Mouse (Mus musculus): ENCODE data around the gene Ntrk3. TPM values are rescaled to one million over a fixed set of nuclear protein-coding genes. Genes with fewer than 3 reads are reported as not detected.

Ntrk3 gene
- polyA plus RNA-seq, 1 experiment from 2014 or later, result 21.1 TPM

DNA sequence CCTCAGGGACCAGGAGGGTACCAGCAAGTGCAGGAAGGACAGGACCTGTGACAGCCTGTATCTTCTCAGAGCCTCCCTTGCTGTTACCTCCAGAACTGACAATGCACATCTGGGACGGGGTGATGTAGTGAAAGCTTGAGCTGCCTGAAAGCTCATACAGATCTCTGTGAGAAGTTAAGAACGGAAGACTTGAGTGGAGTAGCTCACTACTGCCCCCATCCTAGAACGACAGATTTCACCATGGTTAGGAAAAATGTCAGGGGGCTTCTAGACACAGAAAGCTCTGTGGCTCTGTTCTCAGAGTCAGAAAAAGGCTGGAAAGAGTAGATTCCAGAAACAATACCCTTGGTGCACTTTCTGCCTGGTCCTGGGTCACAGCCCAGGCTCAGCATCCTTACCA lies 153.3 kb downstream of the Ntrk3 start:
- no peaks in the 10 kb centered on the region for H3K36me3 ChIP-seq
- no peak for ATAC-seq (ENCODE audit: low FRiP score)
- H3K9me3 ChIP-seq, result no peaks in the 10 kb centered on the region
- H3K4me1 ChIP-seq (replicated peaks), result peaks cover 16% of the 10 kb centered on the region
- H3K27me3 ChIP-seq, result peaks cover 51% of the 10 kb centered on the region
- H3K27ac ChIP-seq, result no peak overlapping the region
- no peak overlapping the region for H3K9ac ChIP-seq
- no peak overlapping the region for H3K4me3 ChIP-seq
- 10% methylated on average over 3 of the region's 3 CpGs for WGBS
- H3K4me2 ChIP-seq, result no peak overlapping the region

DNA sequence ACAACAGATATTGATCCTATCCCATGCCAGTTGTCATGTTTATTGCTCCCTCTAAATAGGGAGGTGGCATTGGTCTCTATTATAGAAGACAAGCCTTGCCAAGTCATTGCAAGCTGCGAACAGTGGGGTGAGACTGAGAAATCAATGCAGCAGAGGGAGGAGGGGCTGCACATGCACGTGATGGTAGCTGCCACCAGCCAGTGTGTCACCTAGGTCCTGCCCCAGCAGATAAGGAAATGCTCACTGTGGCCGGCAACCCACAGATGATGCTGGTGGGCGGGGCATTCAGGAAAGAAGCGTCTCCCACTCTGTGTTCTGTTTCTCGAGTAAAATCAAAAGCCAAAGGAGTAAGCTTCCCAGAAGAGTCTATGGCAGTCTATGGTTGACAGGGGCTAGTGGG lies 154.1 kb downstream of the Ntrk3 start:
- no peak overlapping the region for H3K9ac ChIP-seq
- H3K4me1 ChIP-seq (replicated peaks), result peaks cover 24% of the 10 kb centered on the region
- H3K4me3 ChIP-seq, result no peak overlapping the region
- H3K4me2 ChIP-seq, result no peak overlapping the region
- no peak for ATAC-seq (ENCODE audit: low FRiP score)
- H3K27me3 ChIP-seq, result peaks cover 49% of the 10 kb centered on the region
- no peak overlapping the region for H3K27ac ChIP-seq
- no peaks in the 10 kb centered on the region for H3K9me3 ChIP-seq
- no peaks in the 10 kb centered on the region for H3K36me3 ChIP-seq
- WGBS, result 52% methylated on average over 6 of the region's 6 CpGs

DNA sequence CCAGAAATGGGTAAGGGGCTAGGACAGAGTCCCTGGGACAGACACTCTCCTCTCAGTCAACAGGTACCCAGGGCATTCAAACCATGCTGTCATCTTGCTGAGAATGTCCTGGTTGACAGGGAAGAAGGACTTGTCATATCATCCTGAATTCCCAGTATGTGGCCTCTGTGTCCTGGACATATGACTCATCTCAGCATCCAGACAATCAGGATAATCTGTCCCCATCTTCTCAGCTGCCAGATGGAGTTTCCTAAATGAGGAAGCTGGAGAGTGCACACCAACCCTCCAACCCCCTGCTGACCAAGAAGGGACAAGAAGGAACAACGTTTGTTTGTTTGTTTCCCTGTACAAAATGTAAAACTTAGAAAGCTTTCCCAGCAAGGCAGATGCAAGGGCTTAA lies 156.5 kb downstream of the Ntrk3 start:
- Histone ChIP-seq H3K9ac (no peak overlapping the region), H3K27me3 (peaks cover 43% of the 10 kb centered on the region)
- 55% methylated on average over 1 of the region's 1 CpGs for WGBS

DNA sequence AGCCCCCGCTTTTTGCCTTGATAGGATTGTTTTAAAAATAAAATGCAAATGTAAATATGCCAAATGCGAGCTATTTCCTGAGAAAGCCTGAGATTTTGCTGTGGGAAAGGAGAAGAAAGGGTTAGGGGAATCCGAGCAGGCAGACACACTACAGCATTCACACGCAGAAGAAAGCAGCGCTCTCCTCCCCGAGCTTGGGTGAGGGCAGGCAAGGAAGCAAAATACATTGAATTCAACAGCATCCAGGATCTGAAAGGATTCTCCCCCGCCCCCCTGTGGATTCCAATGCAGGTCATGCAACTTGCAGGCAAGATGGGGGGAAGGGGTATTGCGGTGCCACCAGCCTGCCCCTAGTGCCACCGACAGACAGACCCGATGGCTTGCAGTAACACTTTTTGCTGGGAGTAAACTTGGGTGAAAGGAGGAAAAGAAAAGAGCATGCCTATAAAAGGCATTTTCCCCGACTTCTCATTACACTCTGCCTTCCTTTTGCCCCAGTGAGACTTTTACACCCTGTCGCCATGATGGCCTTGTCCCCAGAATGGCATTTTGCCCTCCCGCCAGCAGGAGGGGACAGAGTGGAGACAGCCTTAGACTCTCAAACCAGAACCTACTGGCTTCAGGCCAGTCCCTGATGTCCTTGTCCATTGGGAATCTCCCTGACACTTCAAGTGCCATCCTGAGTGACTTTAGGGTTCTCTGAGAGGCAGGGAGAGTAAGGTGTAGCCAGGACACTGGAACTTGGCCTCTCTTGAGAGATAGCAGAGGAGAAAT lies 158.2 kb downstream of the Ntrk3 start:
- Histone ChIP-seq H3K27ac (peak overlapping the region; percentile 95), H3K36me3 (no peaks in the 10 kb centered on the region), H3K9me3 (no peaks in the 10 kb centered on the region), H3K4me2 (peak overlapping the region; percentile 70), H3K4me3 (peak overlapping the region; percentile 76), H3K27me3 (peaks cover 40% of the 10 kb centered on the region), H3K9ac (peak overlapping the region; percentile 81), H3K4me1 (replicated peaks) (peaks cover 43% of the 10 kb centered on the region)
- WGBS, result 2% methylated on average over 13 of the region's 13 CpGs
- no peak for ATAC-seq (ENCODE audit: low FRiP score)

More for the DNA sequence above, 156.5 kb downstream of the Ntrk3 start:
- no peaks in the 10 kb centered on the region for H3K36me3 ChIP-seq
- no peak overlapping the region for H3K4me3 ChIP-seq
- peaks cover 32% of the 10 kb centered on the region for H3K4me1 ChIP-seq (replicated peaks)
- no peak overlapping the region for H3K4me2 ChIP-seq
- ATAC-seq (ENCODE audit: low FRiP score), result no peak
- H3K9me3 ChIP-seq, result no peaks in the 10 kb centered on the region
- no peak overlapping the region for H3K27ac ChIP-seq

DNA sequence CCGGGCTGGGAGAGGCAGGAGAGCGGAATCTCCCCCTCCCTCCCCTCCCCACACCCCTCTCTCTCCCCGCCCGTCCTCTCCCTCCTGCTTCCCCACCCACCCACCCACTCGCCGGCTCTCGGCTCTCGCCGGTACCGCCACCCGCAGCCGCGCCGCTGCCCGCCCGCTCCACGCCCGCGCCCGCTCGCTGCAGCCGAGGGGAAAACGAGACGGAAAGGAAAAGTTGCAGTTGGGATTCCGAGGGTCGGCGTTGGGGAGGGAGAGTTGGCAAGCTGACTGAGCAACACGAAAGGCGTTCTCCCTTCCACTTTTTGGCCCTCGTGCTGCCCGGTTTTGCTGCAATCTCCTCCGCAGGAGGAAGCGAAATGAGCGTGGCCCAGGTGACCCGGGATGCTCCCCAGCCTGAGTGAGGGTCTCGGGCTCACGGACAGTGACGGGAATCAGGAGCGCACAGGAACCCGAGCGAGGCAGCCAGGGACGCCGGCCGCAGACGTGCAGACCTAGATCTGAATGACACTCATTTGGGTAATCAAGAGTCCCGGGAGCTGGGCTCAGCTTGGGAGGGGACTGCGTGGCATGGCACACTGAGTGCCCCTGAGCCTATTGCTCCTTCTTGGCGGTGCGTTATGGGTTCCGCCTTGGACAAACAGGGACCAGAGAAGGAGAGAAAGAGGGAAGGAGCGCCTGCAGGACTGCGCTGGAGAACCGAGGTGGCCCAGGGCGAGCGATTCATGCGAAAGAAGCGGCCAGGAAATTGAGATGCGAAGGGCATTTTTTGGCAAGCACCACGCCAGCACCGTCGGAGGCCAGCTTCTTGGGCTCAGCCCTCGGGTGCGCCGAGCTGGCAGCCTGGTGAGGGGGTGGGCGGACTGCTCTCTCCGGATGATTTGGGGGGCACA lies 159.1 kb downstream of the Ntrk3 start:
- Histone ChIP-seq H3K9ac (peak overlapping the region; percentile 81), H3K4me1 (replicated peaks) (peaks cover 48% of the 10 kb centered on the region), H3K4me3 (peak overlapping the region; percentile 76), H3K36me3 (no peaks in the 10 kb centered on the region), H3K27me3 (peaks cover 37% of the 10 kb centered on the region), H3K4me2 (peak overlapping the region; percentile 70), H3K27ac (peak overlapping the region; percentile 95), H3K9me3 (no peaks in the 10 kb centered on the region)
- ATAC-seq (ENCODE audit: low FRiP score), result peak; percentile 47
- under 1% methylated on average over 47 of the region's 66 CpGs for WGBS

DNA sequence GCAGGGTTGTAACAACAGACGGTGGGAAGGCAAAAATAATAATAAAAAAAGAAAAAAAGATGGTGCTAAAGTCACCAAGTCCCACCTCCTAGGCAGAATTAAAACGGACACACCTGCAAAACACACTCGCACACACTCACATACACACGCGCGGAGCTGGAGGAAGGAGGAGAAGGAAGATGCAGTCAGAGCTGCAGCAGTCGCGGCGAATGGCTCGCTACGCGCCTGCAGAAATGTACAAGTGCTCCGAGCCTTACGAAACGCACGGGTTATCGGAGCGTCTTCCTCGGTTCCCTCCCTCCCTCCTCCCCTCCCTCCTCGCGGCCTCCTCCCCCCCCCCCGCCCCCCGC lies 159.7 kb downstream of the Ntrk3 start:
- WGBS, result 0% methylated on average over 16 of the region's 23 CpGs
- Histone ChIP-seq H3K9ac (peak overlapping the region; percentile 81), H3K9me3 (no peaks in the 10 kb centered on the region), H3K4me3 (peak overlapping the region; percentile 76), H3K36me3 (no peaks in the 10 kb centered on the region), H3K27ac (peak overlapping the region; percentile 95), H3K4me2 (peak overlapping the region; percentile 70), H3K27me3 (peaks cover 31% of the 10 kb centered on the region), H3K4me1 (replicated peaks) (peaks cover 55% of the 10 kb centered on the region)
- peak; percentile 81 for ATAC-seq (ENCODE audit: low FRiP score)

DNA sequence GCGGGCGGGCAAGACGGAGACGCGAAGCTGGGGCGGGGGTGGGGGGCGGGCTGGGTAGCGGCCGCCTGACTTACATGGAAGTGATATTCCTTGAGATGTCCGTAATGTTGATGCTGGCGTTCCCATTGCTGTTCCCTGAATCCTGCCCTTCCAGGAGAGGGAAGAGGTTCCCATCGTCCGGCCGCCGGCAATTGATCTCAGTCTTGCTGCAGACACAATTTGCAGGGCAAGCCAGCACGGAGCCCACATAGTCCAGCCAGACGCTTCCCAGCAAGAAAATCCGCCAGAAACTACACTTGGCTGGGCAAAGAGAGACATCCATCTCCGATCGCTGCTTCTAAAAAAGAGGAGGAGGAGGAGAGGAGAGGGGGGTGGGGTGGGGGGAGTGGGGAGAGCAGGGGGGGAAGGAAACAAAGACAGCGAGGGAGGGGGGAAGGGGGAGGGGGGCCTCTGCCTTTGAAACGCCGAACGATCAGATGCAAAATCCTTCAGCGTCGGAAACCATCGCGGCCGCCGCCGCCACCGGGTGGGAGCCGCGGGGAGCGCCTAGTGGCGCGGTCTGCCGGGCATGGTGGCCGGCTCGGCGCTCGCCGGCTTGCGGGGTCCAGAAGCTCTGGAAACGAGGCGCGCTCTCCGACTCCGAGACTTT lies 160.2 kb downstream of the Ntrk3 start:
- H3K27ac ChIP-seq, result peak overlapping the region; percentile 95
- peak overlapping the region; percentile 76 for H3K4me3 ChIP-seq
- peak overlapping the region; percentile 70 for H3K4me2 ChIP-seq
- peak; percentile 64 for ATAC-seq (ENCODE audit: low FRiP score)
- no peaks in the 10 kb centered on the region for H3K9me3 ChIP-seq
- H3K27me3 ChIP-seq, result peaks cover 26% of the 10 kb centered on the region
- peaks cover 56% of the 10 kb centered on the region for H3K4me1 ChIP-seq (replicated peaks)
- no peaks in the 10 kb centered on the region for H3K36me3 ChIP-seq
- 1% methylated on average over 49 of the region's 49 CpGs for WGBS
- peak overlapping the region; percentile 81 for H3K9ac ChIP-seq

DNA sequence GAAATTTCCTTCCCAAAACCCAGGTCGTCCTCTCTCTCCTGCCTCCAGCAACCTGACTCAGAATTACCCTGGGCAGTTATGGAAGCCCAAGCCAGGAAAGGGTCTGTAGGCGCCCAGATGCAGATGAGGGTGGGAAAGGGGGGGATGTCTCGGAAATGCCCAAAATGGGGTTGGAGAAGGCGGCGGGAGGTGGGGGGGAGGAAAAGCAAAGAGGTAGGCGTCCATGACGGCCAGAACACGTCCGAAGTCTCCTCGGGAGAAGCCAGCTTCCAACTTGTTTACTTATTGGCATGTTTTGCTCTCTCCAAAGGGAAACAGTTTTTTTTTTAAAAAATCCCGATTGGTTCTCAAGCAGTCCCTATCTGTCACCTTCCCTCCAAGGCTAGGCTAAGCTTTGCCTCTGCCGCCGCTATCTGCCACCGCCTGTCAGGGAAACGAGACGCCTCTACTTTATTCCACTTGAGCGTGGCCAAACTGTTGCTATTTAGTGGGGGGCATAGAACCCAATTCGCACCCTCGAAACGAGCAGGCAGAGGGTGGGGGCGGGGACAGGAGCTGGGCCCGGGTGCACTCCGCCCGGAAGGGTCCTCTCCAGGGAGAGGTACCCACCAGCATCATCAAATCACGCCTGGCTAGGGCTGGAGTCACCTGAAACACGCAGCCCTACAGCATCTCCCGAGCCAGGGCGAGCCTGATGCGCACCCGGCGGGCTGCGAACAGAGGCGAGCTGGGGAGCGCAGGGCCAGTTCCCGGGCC lies 160.9 kb downstream of the Ntrk3 start:
- ATAC-seq (ENCODE audit: low FRiP score), result peak; percentile 60
- Histone ChIP-seq H3K9ac (peak overlapping the region; percentile 81), H3K27ac (peak overlapping the region; percentile 95), H3K27me3 (peaks cover 19% of the 10 kb centered on the region), H3K4me3 (peak overlapping the region; percentile 76), H3K4me1 (replicated peaks) (peaks cover 60% of the 10 kb centered on the region), H3K9me3 (no peaks in the 10 kb centered on the region), H3K36me3 (no peaks in the 10 kb centered on the region), H3K4me2 (peak overlapping the region; percentile 70)
- under 1% methylated on average over 35 of the region's 35 CpGs for WGBS

DNA sequence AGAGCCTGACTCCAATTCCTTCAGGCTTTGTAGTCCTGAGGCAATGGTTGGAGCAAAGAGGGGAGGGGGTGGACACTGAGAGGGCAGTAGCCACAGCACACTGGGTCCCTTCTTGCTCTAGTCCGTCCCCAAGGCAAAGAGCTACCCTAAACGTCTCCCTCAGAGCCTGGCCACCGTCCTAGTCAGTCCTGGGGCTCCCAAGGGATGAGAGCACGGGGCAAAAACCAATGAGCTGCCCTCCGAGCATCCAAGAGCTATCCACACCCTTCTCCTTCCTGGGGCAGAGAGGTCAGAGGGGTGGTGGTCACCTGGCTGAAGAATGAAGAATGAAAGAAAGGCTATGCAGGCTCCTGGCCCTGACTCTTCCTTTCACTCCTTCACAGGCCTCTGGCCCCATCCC lies 161.6 kb downstream of the Ntrk3 start:
- Histone ChIP-seq H3K9me3 (no peaks in the 10 kb centered on the region), H3K9ac (peak overlapping the region; percentile 81), H3K36me3 (no peaks in the 10 kb centered on the region), H3K27ac (peak overlapping the region; percentile 95; the same call in 1 of the 2 replicates), H3K4me3 (peak overlapping the region; percentile 76), H3K4me2 (peak overlapping the region; percentile 70), H3K4me1 (replicated peaks) (peaks cover 63% of the 10 kb centered on the region), H3K27me3 (peaks cover 11% of the 10 kb centered on the region)
- ATAC-seq (ENCODE audit: low FRiP score), result no peak
- 19% methylated on average over 5 of the region's 5 CpGs for WGBS

DNA sequence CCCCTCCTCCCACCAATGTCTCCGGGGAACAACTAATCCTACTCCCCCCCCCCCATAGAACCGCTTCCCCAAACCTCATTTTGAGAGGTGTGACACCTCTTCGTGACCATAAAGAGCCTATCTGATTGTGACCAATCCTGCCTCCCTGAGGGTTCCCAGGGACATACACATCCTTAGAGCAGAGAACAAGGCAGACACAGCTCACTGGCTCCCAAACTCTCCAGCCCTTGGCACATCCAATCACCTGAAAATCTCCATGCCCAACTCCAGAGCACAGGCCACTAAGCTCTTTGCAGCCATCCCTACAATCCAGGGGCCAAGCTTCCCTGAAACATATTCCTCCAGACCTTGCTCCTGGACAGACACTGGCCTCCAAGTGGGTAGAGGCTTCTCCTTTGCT lies 162.3 kb downstream of the Ntrk3 start:
- 29% methylated on average over 3 of the region's 3 CpGs for WGBS

DNA sequence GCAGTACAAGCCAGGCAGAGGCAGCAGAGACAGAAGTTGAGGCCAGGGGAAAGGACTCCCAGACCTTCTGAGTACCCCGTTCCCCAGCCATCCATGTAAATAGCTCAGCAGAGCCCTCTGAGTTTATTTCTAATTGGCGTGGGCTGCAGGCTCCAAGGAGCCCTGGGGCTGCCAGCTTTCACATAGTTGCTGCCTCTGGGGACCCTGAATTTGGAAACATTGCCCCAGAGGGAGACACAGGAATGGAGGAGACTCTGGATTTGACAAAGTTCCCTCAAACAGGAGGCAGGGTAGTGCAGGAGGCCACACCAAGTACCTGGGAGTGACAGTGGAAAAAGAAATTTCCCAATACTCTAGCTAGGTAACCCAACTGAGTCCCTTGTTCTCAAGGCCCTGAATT lies 166.6 kb downstream of the Ntrk3 start:
- no peaks in the 10 kb centered on the region for H3K9me3 ChIP-seq
- H3K4me1 ChIP-seq (replicated peaks), result peaks cover 63% of the 10 kb centered on the region
- no peak overlapping the region for H3K4me2 ChIP-seq
- ATAC-seq (ENCODE audit: low FRiP score), result no peak
- no peak overlapping the region for H3K4me3 ChIP-seq
- H3K27ac ChIP-seq, result no peak overlapping the region
- WGBS, result 79% methylated on average over 2 of the region's 2 CpGs
- no peaks in the 10 kb centered on the region for H3K36me3 ChIP-seq
- H3K27me3 ChIP-seq, result no peaks in the 10 kb centered on the region
- H3K9ac ChIP-seq, result no peak overlapping the region

More for the DNA sequence above, 162.3 kb downstream of the Ntrk3 start:
- H3K27ac ChIP-seq, result 0 out of 2 replicates have a peak overlapping the region, but pooled peaks have one; percentile 95
- H3K4me1 ChIP-seq (replicated peaks), result peaks cover 67% of the 10 kb centered on the region
- H3K4me3 ChIP-seq, result peak overlapping the region; percentile 76
- ATAC-seq (ENCODE audit: low FRiP score), result no peak
- H3K4me2 ChIP-seq, result peak overlapping the region; percentile 70
- no peaks in the 10 kb centered on the region for H3K9me3 ChIP-seq
- H3K9ac ChIP-seq, result peak overlapping the region; percentile 81
- no peaks in the 10 kb centered on the region for H3K36me3 ChIP-seq
- H3K27me3 ChIP-seq, result peaks cover 7% of the 10 kb centered on the region; the same call in 1 of the 2 replicates
